Mouse (Mus musculus) lung, embryonic 15.5 days (tissue): Measurements from ENCODE around the gene Ndfip2. TPM values are rescaled to one million over a fixed set of nuclear protein-coding genes. Genes with fewer than 3 reads are reported as not detected.

Experiments used
- ATAC-seq: fragments of 200-750 bp; cut with Nextera tagmentation; 2 replicates; pipeline ENCODE4 v1.8.0; 2017; ENCODE audit warnings: moderate number of reproducible peaks, borderline replicate concordance; ENCODE audit not compliant: low FRiP score, low TSS enrichment; ENCODE audit errors: extremely low read depth
- H3K27ac ChIP-seq: fragments of 300-500 bp; sonication (generic); 2 replicates; pipeline ENCODE4 v1.5.1; 2015; ENCODE audit warnings: moderate library complexity, mild to moderate bottlenecking, inconsistent platforms
- H3K27me3 ChIP-seq: fragments of 300-500 bp; sonication (generic); 2 replicates; pipeline ENCODE4 v1.6.1; 2015; ENCODE audit warnings: inconsistent platforms
- H3K36me3 ChIP-seq: fragments of 300-500 bp; sonication (generic); 2 replicates; pipeline ENCODE4 v1.6.1; 2015; ENCODE audit warnings: inconsistent platforms
- H3K4me1 ChIP-seq: fragments of 300-500 bp; sonication (generic); 2 replicates; pipeline ENCODE4 v1.6.1; 2015; ENCODE audit warnings: inconsistent platforms
- H3K4me2 ChIP-seq: fragments of 300-500 bp; sonication (generic); 2 replicates; pipeline ENCODE4 v1.6.1; 2015; ENCODE audit warnings: inconsistent platforms, mild to moderate bottlenecking, moderate library complexity
- H3K4me3 ChIP-seq: fragments of 300-500 bp; sonication (generic); 2 replicates; pipeline ENCODE4 v1.5.1; 2015; ENCODE audit warnings: mild to moderate bottlenecking, inconsistent platforms
- H3K9ac ChIP-seq: fragments of 300-500 bp; sonication (generic); 2 replicates; pipeline ENCODE4 v1.6.1; 2015; ENCODE audit warnings: inconsistent platforms
- H3K9me3 ChIP-seq: fragments of 300-500 bp; sonication (generic); 2 replicates; pipeline ENCODE4 v1.6.1; 2016; ENCODE audit warnings: inconsistent platforms
- WGBS: fragments of 180-500 bp; shearing (Covaris S2); methylation state at CpG from one replicate; pipeline ENCODE4 v1.1.7; 2015; 5-methylcytosine and 5-hydroxymethylcytosine counted together
- polyA plus RNA-seq: library from polyadenylated mRNA; unstranded; fragments of >200 nt; fragmentation: Nextera tagmentation; extraction: Ambion mirVana; gene quantifications from 2 replicates; pipeline ENCODE4 v1.2.1, GENCODE M21; 2015

Ndfip2 gene
- polyA plus RNA-seq, 1 experiment from 2014 or later: 65.0 TPM

DNA sequence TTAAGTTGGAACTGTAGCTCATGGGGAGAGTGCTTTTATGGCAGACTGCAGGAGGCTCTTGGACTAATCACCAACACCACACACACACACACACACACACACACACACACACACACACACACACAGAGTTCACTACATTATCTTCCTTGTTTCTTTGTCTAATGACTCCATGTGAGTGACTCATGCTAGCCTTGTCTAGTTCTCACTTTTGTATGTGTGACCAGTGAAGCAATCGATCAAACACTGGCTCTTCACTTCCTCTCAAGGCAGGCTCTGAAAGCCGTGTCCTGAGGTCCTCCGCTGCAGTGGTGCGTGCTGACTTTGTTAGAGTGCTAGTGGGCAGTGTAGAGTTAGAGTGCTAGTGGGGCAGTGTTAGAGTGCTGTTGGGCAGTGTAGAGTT is 30.2 kb downstream of the Ndfip2 start:
- no peak for ATAC-seq
- 97% methylated on average over 4 of the region's 4 CpGs for WGBS
- Histone ChIP-seq H3K27ac (no peak overlapping the region), H3K4me2 (no peak overlapping the region), H3K4me3 (no peak overlapping the region), H3K27me3 (no peaks in the 10 kb centered on the region), H3K9me3 (no peaks in the 10 kb centered on the region), H3K36me3 (peaks cover 16% of the 10 kb centered on the region; the same call in 1 of the 2 replicates), H3K9ac (no peak overlapping the region), H3K4me1 (no peaks in the 10 kb centered on the region)

- no peaks in the 10 kb centered on the region for H3K9me3 ChIP-seq
- H3K4me2 ChIP-seq: no peak overlapping the region
- no peaks in the 10 kb centered on the region for H3K4me1 ChIP-seq
- no peak overlapping the region for H3K9ac ChIP-seq
- H3K4me3 ChIP-seq: no peak overlapping the region
- peaks cover 16% of the 10 kb centered on the region for H3K36me3 ChIP-seq
- no peak for ATAC-seq
- 83% methylated on average over 9 of the region's 9 CpGs for WGBS
- H3K27me3 ChIP-seq: no peaks in the 10 kb centered on the region
- no peak overlapping the region for H3K27ac ChIP-seq
Measured at GRCm38 (mm10) chr14:105292139-105292538, 33.8 kb downstream of the Ndfip2 start.

GRCm38 (mm10) chr14:105293777-105294176 is 35.4 kb downstream of the Ndfip2 start:
- Histone ChIP-seq H3K27me3 (no peaks in the 10 kb centered on the region), H3K4me3 (no peak overlapping the region), H3K36me3 (peaks cover 16% of the 10 kb centered on the region), H3K27ac (no peak overlapping the region), H3K4me2 (no peak overlapping the region), H3K9me3 (no peaks in the 10 kb centered on the region), H3K4me1 (no peaks in the 10 kb centered on the region), H3K9ac (no peak overlapping the region)
- ATAC-seq: no peak
- WGBS: 90% methylated on average over 3 of the region's 3 CpGs

- no peak overlapping the region for H3K4me3 ChIP-seq
- no peaks in the 10 kb centered on the region for H3K4me1 ChIP-seq
- no peak overlapping the region for H3K27ac ChIP-seq
- ATAC-seq: no peak
- no peaks in the 10 kb centered on the region for H3K27me3 ChIP-seq
- H3K9me3 ChIP-seq: no peaks in the 10 kb centered on the region
- H3K36me3 ChIP-seq: peaks cover 16% of the 10 kb centered on the region
- WGBS: 47% methylated on average over 6 of the region's 6 CpGs
- no peak overlapping the region for H3K9ac ChIP-seq
- no peak overlapping the region for H3K4me2 ChIP-seq
Measured at GRCm38 (mm10) chr14:105295820-105296582, 37.6 kb downstream of the Ndfip2 start.

DNA sequence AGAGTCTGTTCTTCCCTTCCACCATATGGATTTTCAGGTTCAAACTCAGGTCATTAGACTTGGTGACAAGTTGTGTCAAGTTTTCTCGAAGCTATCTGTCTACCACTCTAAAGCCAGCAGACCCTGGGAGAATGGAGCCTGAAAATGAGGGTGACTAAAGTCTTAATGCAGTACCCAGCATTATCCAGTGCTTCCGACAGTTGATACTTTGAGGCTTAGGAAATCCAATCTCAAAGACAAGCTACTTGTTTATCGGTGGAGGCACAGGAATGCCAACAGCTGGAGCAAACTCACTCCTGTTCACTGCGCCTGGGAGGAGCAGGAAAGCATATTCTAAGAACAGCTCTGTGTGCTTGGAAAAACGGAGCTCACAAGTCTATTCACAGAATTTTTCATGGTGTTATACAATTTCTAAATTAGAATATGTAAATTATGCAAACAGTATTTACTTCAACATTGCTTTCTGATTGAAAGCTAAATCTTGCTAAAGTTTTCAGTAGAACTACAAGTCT is 41.4 kb downstream of the Ndfip2 start:
- Histone ChIP-seq H3K9ac (no peak overlapping the region), H3K4me2 (no peak overlapping the region), H3K27me3 (no peaks in the 10 kb centered on the region), H3K27ac (no peak overlapping the region), H3K36me3 (peaks cover 5% of the 10 kb centered on the region; the same call in 1 of the 2 replicates), H3K9me3 (no peaks in the 10 kb centered on the region), H3K4me3 (no peak overlapping the region), H3K4me1 (no peaks in the 10 kb centered on the region)
- ATAC-seq: no peak
- WGBS: 77% methylated on average over 5 of the region's 5 CpGs

DNA sequence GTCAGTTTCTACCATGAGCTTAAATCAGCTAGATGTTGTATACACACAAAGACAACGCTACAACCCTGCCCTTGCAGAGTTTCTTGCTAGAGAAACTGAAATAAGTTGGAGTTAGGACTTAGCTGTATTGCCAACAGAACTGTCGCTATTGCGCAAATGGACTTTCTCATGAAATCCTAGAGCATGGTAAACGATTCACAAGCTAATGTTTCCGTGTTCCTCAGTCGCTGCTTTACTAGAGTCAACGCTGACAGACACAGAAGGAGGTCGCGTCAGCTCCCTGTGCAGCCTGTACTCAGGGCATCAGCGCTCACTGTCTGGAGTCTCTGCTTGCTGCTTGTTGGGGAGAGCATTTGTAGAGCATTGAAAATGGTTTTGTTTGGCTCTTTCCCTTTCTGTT is 42.2 kb downstream of the Ndfip2 start:
- WGBS: 73% methylated on average over 10 of the region's 10 CpGs
- no peak overlapping the region for H3K27ac ChIP-seq
- peaks cover 5% of the 10 kb centered on the region; the same call in 1 of the 2 replicates for H3K36me3 ChIP-seq
- no peak overlapping the region for H3K4me3 ChIP-seq
- no peaks in the 10 kb centered on the region for H3K9me3 ChIP-seq
- no peaks in the 10 kb centered on the region for H3K4me1 ChIP-seq
- no peak for ATAC-seq
- H3K27me3 ChIP-seq: no peaks in the 10 kb centered on the region
- H3K4me2 ChIP-seq: no peak overlapping the region
- H3K9ac ChIP-seq: no peak overlapping the region

- Histone ChIP-seq H3K36me3 (no peaks in the 10 kb centered on the region; the same call in 1 of the 2 replicates), H3K27ac (no peak overlapping the region), H3K4me3 (no peak overlapping the region), H3K9ac (no peak overlapping the region), H3K27me3 (no peaks in the 10 kb centered on the region), H3K9me3 (no peaks in the 10 kb centered on the region), H3K4me2 (no peak overlapping the region), H3K4me1 (no peaks in the 10 kb centered on the region)
- ATAC-seq: no peak
- 75% methylated on average over 4 of the region's 4 CpGs for WGBS
Measured at GRCm38 (mm10) chr14:105302708-105303107, 44.3 kb downstream of the Ndfip2 start.

GRCm38 (mm10) chr14:105307716-105308115 is 49.3 kb downstream of the Ndfip2 start:
- Histone ChIP-seq H3K4me3 (no peak overlapping the region), H3K36me3 (peaks cover 8% of the 10 kb centered on the region; the same call in 1 of the 2 replicates), H3K27me3 (no peaks in the 10 kb centered on the region), H3K9me3 (no peaks in the 10 kb centered on the region), H3K27ac (no peak overlapping the region), H3K4me1 (no peaks in the 10 kb centered on the region), H3K4me2 (no peak overlapping the region), H3K9ac (no peak overlapping the region)
- 59% methylated on average over 4 of the region's 4 CpGs for WGBS
- ATAC-seq: no peak

DNA sequence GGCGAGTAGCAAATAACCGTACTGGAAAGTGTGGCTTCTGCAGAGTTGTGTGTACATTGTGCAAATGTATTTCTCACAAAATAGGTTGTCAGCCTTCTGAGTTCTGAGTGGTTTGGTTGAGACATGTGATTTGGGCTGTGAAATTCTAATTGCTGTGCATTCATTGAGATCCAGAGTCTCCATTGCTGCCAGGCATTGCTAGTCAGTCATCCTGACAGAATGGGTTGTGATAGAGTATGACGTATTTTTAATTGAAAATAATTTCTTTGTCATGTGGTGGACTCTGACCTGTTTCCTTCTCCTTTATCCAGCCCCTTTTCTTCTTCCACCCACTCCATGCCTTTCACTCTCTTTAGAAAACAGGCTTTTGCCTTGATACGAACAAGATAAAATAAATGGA is 54.0 kb downstream of the Ndfip2 start:
- 90% methylated on average over 4 of the region's 4 CpGs for WGBS
- Histone ChIP-seq H3K4me3 (no peak overlapping the region), H3K4me2 (no peak overlapping the region), H3K9ac (no peak overlapping the region), H3K36me3 (peaks cover 8% of the 10 kb centered on the region; the same call in 1 of the 2 replicates), H3K9me3 (no peaks in the 10 kb centered on the region), H3K27ac (no peak overlapping the region), H3K27me3 (no peaks in the 10 kb centered on the region), H3K4me1 (0 out of 2 replicates have a peak, but pooled peaks cover 3% of the 10 kb centered on the region)
- ATAC-seq: no peak

GRCm38 (mm10) chr14:105312944-105313343 is 54.6 kb downstream of the Ndfip2 start:
- no peak for ATAC-seq
- no peaks in the 10 kb centered on the region for H3K27me3 ChIP-seq
- 81% methylated on average over 2 of the region's 2 CpGs for WGBS

GRCm38 (mm10) chr14:105313877-105314276 is 55.5 kb downstream of the Ndfip2 start:
- no peak overlapping the region for H3K9ac ChIP-seq
- H3K4me3 ChIP-seq: no peak overlapping the region
- H3K9me3 ChIP-seq: no peaks in the 10 kb centered on the region
- H3K27ac ChIP-seq: no peak overlapping the region
- H3K36me3 ChIP-seq: peaks cover 5% of the 10 kb centered on the region; the same call in 1 of the 2 replicates
- no peaks in the 10 kb centered on the region for H3K27me3 ChIP-seq
- ATAC-seq: no peak
- 31% methylated on average over 5 of the region's 5 CpGs for WGBS
- no peak overlapping the region for H3K4me2 ChIP-seq
- H3K4me1 ChIP-seq: 0 out of 2 replicates have a peak, but pooled peaks cover 3% of the 10 kb centered on the region

More at GRCm38 (mm10) chr14:105312944-105313343, 54.6 kb downstream of the Ndfip2 start:
- no peaks in the 10 kb centered on the region for H3K9me3 ChIP-seq
- H3K4me3 ChIP-seq: no peak overlapping the region
- peaks cover 6% of the 10 kb centered on the region; the same call in 1 of the 2 replicates for H3K36me3 ChIP-seq
- no peak overlapping the region for H3K27ac ChIP-seq
- 0 out of 2 replicates have a peak, but pooled peaks cover 3% of the 10 kb centered on the region for H3K4me1 ChIP-seq
- no peak overlapping the region for H3K4me2 ChIP-seq
- no peak overlapping the region for H3K9ac ChIP-seq

DNA sequence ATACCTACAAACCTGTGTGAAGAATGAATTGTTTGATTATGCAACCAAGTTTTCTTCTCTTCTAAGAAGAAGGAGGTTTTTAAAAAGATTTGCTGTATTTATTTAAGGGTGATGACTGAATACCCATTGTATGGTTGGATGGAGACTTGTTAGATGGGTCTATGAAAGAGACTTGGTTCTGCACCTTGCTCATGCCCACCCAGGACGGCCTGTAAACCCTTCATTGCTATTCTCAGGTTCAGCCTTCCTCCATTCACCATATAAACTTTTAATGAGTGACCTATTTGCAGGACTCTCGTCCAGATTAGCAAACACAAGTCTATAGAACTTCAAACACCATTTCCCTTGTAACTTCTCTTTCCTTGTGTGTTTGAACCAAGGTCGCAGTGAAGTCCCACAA is 63.3 kb downstream of the Ndfip2 start:
- H3K36me3 ChIP-seq: no peaks in the 10 kb centered on the region
- H3K9me3 ChIP-seq: no peaks in the 10 kb centered on the region
- no peak overlapping the region for H3K4me3 ChIP-seq
- H3K27me3 ChIP-seq: no peaks in the 10 kb centered on the region
- no peak overlapping the region for H3K9ac ChIP-seq
- 59% methylated on average over 3 of the region's 3 CpGs for WGBS
- no peak overlapping the region for H3K4me2 ChIP-seq
- 0 out of 2 replicates have a peak overlapping the region, but pooled peaks have one; percentile 45 for H3K27ac ChIP-seq
- no peaks in the 10 kb centered on the region for H3K4me1 ChIP-seq
- no peak for ATAC-seq
